ENCODE assay signal across 26 mouse cellular contexts in the genomic region with DNA sequence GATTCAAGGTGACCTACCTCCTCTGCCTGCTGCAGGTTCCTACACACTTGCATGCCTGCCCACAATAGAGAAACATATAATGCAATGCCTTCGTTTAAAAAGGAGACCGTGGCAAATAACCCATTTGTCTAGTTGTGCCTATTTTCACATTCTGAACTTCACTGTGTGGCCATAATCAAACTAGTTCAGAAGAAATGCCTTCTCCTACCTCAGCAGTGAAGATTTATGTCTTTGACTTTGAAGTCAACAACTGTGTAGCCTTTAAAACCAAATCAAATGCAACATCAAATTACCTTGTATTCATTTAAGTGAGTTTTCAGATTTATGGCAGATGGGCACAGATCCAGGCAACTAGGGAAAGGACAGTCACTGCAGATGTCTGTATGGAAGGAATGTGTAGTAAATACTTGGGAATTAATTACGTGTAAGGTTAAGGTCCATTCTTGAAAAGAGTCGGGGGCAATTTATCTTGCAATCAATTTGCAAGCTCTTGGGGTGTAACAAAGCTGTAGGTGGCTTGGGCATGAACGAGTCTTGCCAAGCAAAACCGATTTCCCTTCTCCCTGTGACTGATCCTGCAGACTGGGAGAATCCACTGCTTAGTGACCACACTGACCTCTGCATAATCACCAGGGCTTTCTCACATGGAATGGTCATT.
A peak's percentile ranks its signal among the peaks of the same experiment; 100 is the strongest.
DNase-seq lines count a peak whose midpoint lies in the region; ATAC-seq lines count a peak whose summit lies in the region.
"Had no signal": no experiment of that assay in that cellular context is flagged by ENCODE, and none has a peak within 500 bp of the region (broad histone marks: within the 10 kb centered on the region; RNA-seq: fewer than 3 reads in every experiment).

No protein-coding gene starts in this region.

- no peaks in the 10 kb centered on the region for H3K9me3 ChIP-seq in kidney, embryonic 14.5 days (ENCODE audit: control insufficient read depth, low read length)
- H3K9me3 ChIP-seq in neural tube, embryonic 11.5 days (ENCODE audit: control insufficient read depth, low read length), result no peaks in the 10 kb centered on the region
- H3K9me3 ChIP-seq in neural tube, embryonic 14.5 days (ENCODE audit: control insufficient read depth, low read length), result no peaks in the 10 kb centered on the region
- peaks cover 3% of the 10 kb centered on the region; the same call in 1 of the 2 replicates for H3K9me3 ChIP-seq in forebrain, embryonic 12.5 days
- H3K9me3 ChIP-seq: hindbrain, embryonic 10.5 days; intestine, embryonic 15.5 days; limb, embryonic 13.5 days had no signal

- peak overlapping the region; percentile 12; the same call in 1 of the 2 replicates for H3K27ac ChIP-seq in kidney, embryonic 14.5 days (ENCODE audit: low read depth, low read length)
- no peak overlapping the region for H3K27ac ChIP-seq in neural tube, embryonic 11.5 days (ENCODE audit: low read depth, low read length)
- no peak overlapping the region for H3K27ac ChIP-seq in neural tube, embryonic 14.5 days (ENCODE audit: low read depth, low read length)
- H3K27ac ChIP-seq in forebrain, embryonic 12.5 days, result no peak overlapping the region
- H3K27ac ChIP-seq: hindbrain, embryonic 10.5 days; intestine, embryonic 15.5 days; layer of hippocampus, adult 2 months; limb, embryonic 13.5 days; midbrain, embryonic 13.5 days had no signal

- H3K9ac ChIP-seq in kidney, embryonic 14.5 days (ENCODE audit: low read depth, low read length), result no peak overlapping the region
- no peak overlapping the region for H3K9ac ChIP-seq in neural tube, embryonic 11.5 days (ENCODE audit: low read length)
- no peak overlapping the region for H3K9ac ChIP-seq in neural tube, embryonic 14.5 days (replicated peaks; ENCODE audit: low read depth, low read length)
- no peak overlapping the region for H3K9ac ChIP-seq in forebrain, embryonic 12.5 days
- H3K9ac ChIP-seq: intestine, embryonic 15.5 days; limb, embryonic 13.5 days; midbrain, embryonic 13.5 days had no signal

- peaks cover 10% of the 10 kb centered on the region; the same call in 1 of the 2 replicates for H3K4me1 ChIP-seq in kidney, embryonic 14.5 days (ENCODE audit: control insufficient read depth, insufficient read depth, low read length)
- H3K4me1 ChIP-seq in neural tube, embryonic 11.5 days (ENCODE audit: control insufficient read depth, insufficient read depth, low read length), result no peaks in the 10 kb centered on the region
- no peaks in the 10 kb centered on the region; the same call in 1 of the 2 replicates for H3K4me1 ChIP-seq in neural tube, embryonic 14.5 days (ENCODE audit: control insufficient read depth, insufficient read depth, low read length)
- H3K4me1 ChIP-seq in forebrain, embryonic 12.5 days, result no peaks in the 10 kb centered on the region
- H3K4me1 ChIP-seq: intestine, embryonic 15.5 days; limb, embryonic 13.5 days; megakaryocyte, embryonic 14.5 days; midbrain, embryonic 13.5 days had no signal

- H3K27me3 ChIP-seq in kidney, embryonic 14.5 days (ENCODE audit: control insufficient read depth, insufficient read depth, low read length), result no peaks in the 10 kb centered on the region
- no peaks in the 10 kb centered on the region for H3K27me3 ChIP-seq in neural tube, embryonic 11.5 days (ENCODE audit: control insufficient read depth, insufficient read depth, low read length)
- no peaks in the 10 kb centered on the region for H3K27me3 ChIP-seq in neural tube, embryonic 14.5 days (ENCODE audit: control insufficient read depth, insufficient read depth, low read length)
- H3K27me3 ChIP-seq in forebrain, embryonic 12.5 days, result no peaks in the 10 kb centered on the region
- H3K27me3 ChIP-seq: intestine, embryonic 15.5 days; limb, embryonic 13.5 days; megakaryocyte, embryonic 14.5 days; midbrain, embryonic 13.5 days had no signal

- H3K36me3 ChIP-seq in kidney, embryonic 14.5 days (ENCODE audit: control insufficient read depth, insufficient read depth, low read length), result no peaks in the 10 kb centered on the region
- H3K36me3 ChIP-seq in neural tube, embryonic 11.5 days (ENCODE audit: control insufficient read depth, insufficient read depth, low read length), result no peaks in the 10 kb centered on the region
- no peaks in the 10 kb centered on the region for H3K36me3 ChIP-seq in neural tube, embryonic 14.5 days (ENCODE audit: control insufficient read depth, insufficient read depth, low read length)
- no peaks in the 10 kb centered on the region for H3K36me3 ChIP-seq in forebrain, embryonic 12.5 days (replicated peaks)
- H3K36me3 ChIP-seq: hindbrain, embryonic 10.5 days; intestine, embryonic 15.5 days; limb, embryonic 13.5 days; midbrain, embryonic 13.5 days had no signal

- DNase-seq in kidney, postnatal 10 days, result no peak
- no peak for DNase-seq in neural tube, embryonic 11.5 days (ENCODE audit: low spot score)
- no peak for DNase-seq in neural tube, embryonic 10.5 days (ENCODE audit: extremely low spot score, low spot score)
- peak; percentile 18 for DNase-seq in hindlimb bud, embryonic 11.5 days (ENCODE audit: extremely low spot score, low read depth, low spot score)
- DNase-seq: adrenal gland, adult 8-10 months; B cell, adult 2 months; cerebellum, adult 11 months; cerebellum, adult 9-11 months; gastrocnemius, postnatal 14 days; heart, postnatal 14 days; kidney, postnatal 36 days; lung, postnatal 36 days; spleen, adult 18-20 months; thymus, postnatal 25 days had no signal

- 16% methylated on average over 6 of the region's 6 CpGs for WGBS in kidney, embryonic 14.5 days
- WGBS in neural tube, embryonic 11.5 days, result 25% methylated on average over 6 of the region's 6 CpGs
- WGBS in neural tube, embryonic 14.5 days, result 18% methylated on average over 6 of the region's 6 CpGs
- WGBS in forebrain, embryonic 12.5 days, result 73% methylated on average over 6 of the region's 6 CpGs

- no peak overlapping the region for H3K4me3 ChIP-seq in kidney, embryonic 14.5 days (ENCODE audit: low read length)
- H3K4me3 ChIP-seq in neural tube, embryonic 11.5 days (ENCODE audit: low read depth, low read length), result no peak overlapping the region
- H3K4me3 ChIP-seq in neural tube, embryonic 14.5 days (ENCODE audit: low read depth, low read length), result no peak overlapping the region
- no peak overlapping the region for H3K4me3 ChIP-seq in forebrain, embryonic 12.5 days (replicated peaks)
- H3K4me3 ChIP-seq: hindbrain, embryonic 10.5 days; intestine, embryonic 15.5 days; layer of hippocampus, adult 2 months; limb, embryonic 13.5 days; megakaryocyte, embryonic 14.5 days; midbrain, embryonic 13.5 days had no signal

- no peak overlapping the region for H3K4me2 ChIP-seq in kidney, embryonic 14.5 days (replicated peaks; ENCODE audit: low read depth, low read length)
- no peak overlapping the region for H3K4me2 ChIP-seq in neural tube, embryonic 11.5 days (ENCODE audit: low read depth)
- no peak overlapping the region for H3K4me2 ChIP-seq in neural tube, embryonic 14.5 days (ENCODE audit: low read depth, low read length)
- H3K4me2 ChIP-seq in forebrain, embryonic 12.5 days, result no peak overlapping the region
- H3K4me2 ChIP-seq: intestine, embryonic 15.5 days; limb, embryonic 13.5 days; liver, embryonic 11.5 days; midbrain, embryonic 13.5 days had no signal

- ATAC-seq in kidney, embryonic 14.5 days (ENCODE audit: low FRiP score, low TSS enrichment), result peak; percentile 78; the same call in 1 of the 2 replicates
- ATAC-seq in neural tube, embryonic 11.5 days (ENCODE audit: insufficient read depth, low FRiP score, low TSS enrichment), result peak; percentile 66; the same call in 1 of the 2 replicates
- peak; percentile 75 for ATAC-seq in neural tube, embryonic 14.5 days (ENCODE audit: low read depth)
- ATAC-seq in forebrain, embryonic 12.5 days (ENCODE audit: low FRiP score), result no peak
- ATAC-seq: forebrain, embryonic 14.5 days; hindbrain, embryonic 16.5 days; intestine, embryonic 15.5 days; midbrain, embryonic 13.5 days had no signal
